Mouse (Mus musculus) heart, embryonic 13.5 days (tissue): Measurements from ENCODE around the gene Lcn6. TPM values are rescaled to one million over a fixed set of nuclear protein-coding genes. Genes with fewer than 3 reads are reported as not detected.
"Not testable (repeated sequence)": the region's sequence is repeated elsewhere in the genome, so short reads cannot be mapped to it uniquely, and the experiment has no call there.

ENCODE experiments used
- ATAC-seq: fragments of 200-750 bp; cut with Nextera tagmentation; 2 replicates; pipeline ENCODE4 v1.8.0; 2017; ENCODE audit warnings: moderate TSS enrichment; ENCODE audit not compliant: insufficient number of reproducible peaks, low FRiP score, low TSS enrichment; ENCODE audit errors: extremely low read depth
- H3K27ac ChIP-seq: fragments of 300-500 bp; sonication (generic); replicated peaks from 2 replicates; pipeline ENCODE4 v1.5.1; 2015; ENCODE audit warnings: moderate library complexity, mild to moderate bottlenecking, inconsistent platforms
- H3K27me3 ChIP-seq: fragments of 300-500 bp; sonication (generic); replicated peaks from 2 replicates; pipeline ENCODE4 v1.6.1; 2015; ENCODE audit warnings: mild to moderate bottlenecking, inconsistent platforms
- H3K36me3 ChIP-seq: fragments of 300-500 bp; sonication (generic); 2 replicates; pipeline ENCODE4 v1.6.1; 2015; ENCODE audit warnings: mild to moderate bottlenecking, inconsistent platforms
- H3K4me1 ChIP-seq: fragments of 300-500 bp; sonication (generic); 2 replicates; pipeline ENCODE4 v1.6.1; 2015; ENCODE audit warnings: inconsistent platforms
- H3K4me2 ChIP-seq: fragments of 300-500 bp; sonication (generic); 2 replicates; pipeline ENCODE4 v1.6.1; 2015; ENCODE audit warnings: inconsistent platforms, mild to moderate bottlenecking, moderate library complexity
- H3K4me3 ChIP-seq: fragments of 300-500 bp; sonication (generic); 2 replicates; pipeline ENCODE4 v1.5.1; 2015; ENCODE audit warnings: moderate library complexity, mild to moderate bottlenecking, inconsistent platforms
- H3K9ac ChIP-seq: fragments of 300-500 bp; sonication (generic); 2 replicates; pipeline ENCODE4 v1.6.1; 2015; ENCODE audit warnings: inconsistent platforms, mild to moderate bottlenecking, moderate library complexity
- H3K9me3 ChIP-seq: fragments of 300-500 bp; sonication (generic); 2 replicates; pipeline ENCODE4 v1.6.1; 2016; ENCODE audit warnings: inconsistent platforms
- WGBS: fragments of 180-500 bp; shearing (Covaris S2); methylation state at CpG from one replicate; pipeline ENCODE4 v1.1.7; 2015; ENCODE audit warnings: mixed read lengths; 5-methylcytosine and 5-hydroxymethylcytosine counted together
- polyA plus RNA-seq: library from polyadenylated mRNA; unstranded; fragments of >200 nt; fragmentation: Nextera tagmentation; extraction: Ambion mirVana; gene quantifications from 2 replicates; pipeline ENCODE4 v1.2.1, GENCODE M21; 2015

The Lcn6 gene
- polyA plus RNA-seq, 1 experiment from 2014 or later = not detected

DNA sequence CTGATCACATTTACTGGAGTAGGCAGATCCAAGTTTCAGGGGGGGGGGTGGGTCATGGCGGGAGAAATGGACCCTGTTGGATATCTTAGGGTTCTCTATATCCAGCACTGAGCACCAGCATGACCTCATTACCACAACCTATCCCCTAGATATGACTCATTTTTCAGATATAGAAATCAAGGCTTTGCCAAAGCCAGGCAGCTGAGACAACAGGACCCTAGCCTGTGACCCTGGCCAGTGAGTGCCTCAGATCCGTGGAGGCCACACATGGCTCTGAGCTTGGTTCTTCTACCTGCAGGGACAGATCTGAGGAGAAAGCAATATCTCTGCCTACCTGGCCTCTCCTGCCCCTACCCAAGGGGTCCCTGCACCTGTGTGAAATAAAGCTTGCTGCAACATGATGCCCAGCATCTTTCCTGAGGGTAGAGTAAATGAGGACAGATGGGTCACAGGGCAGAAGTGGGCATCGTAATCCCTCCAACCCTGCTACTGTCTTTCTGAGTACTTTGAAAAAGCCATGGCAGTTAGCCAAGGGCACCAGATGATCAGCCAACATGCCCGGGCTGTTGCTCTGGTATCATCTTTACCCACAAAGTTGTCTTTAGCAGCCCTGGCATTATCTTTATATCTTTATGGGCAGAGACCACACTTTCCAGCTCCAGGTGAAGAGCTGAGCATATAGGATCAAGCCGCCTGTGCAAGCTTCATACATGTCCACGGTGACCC is 15.2 kb upstream of the Lcn6 start:
- H3K4me1 ChIP-seq = no peaks in the 10 kb centered on the region
- H3K27me3 ChIP-seq = no peaks in the 10 kb centered on the region
- no peak overlapping the region for H3K4me3 ChIP-seq
- H3K27ac ChIP-seq = no peak overlapping the region
- H3K36me3 ChIP-seq = no peaks in the 10 kb centered on the region
- H3K9ac ChIP-seq = no peak overlapping the region
- H3K4me2 ChIP-seq = no peak overlapping the region
- ATAC-seq = no peak
- WGBS = 72% methylated on average over 6 of the region's 6 CpGs
- no peaks in the 10 kb centered on the region for H3K9me3 ChIP-seq

DNA sequence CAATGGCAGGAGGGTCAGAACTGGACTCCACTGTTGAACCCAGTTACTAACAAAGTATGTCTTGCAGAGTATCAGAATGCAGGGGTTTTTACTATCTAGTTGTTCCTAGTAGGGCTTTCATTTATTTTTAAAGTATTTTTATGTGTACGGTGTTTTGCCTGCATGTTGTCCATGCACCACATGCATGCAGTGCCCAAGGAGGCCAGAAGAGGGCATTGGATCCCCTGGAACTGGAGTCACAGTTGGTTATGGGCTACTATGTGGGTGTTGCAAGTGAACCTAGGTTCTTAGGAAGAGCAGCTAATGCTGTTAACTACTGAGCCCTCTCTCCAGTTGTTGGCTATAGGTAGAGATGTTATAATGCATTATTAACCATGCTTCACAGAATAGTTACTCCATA is 13.1 kb upstream of the Lcn6 start:
- no peaks in the 10 kb centered on the region for H3K4me1 ChIP-seq
- no peak for ATAC-seq
- 68% methylated on average over 1 of the region's 1 CpGs for WGBS
- H3K4me3 ChIP-seq = no peak overlapping the region
- no peaks in the 10 kb centered on the region for H3K36me3 ChIP-seq
- no peak overlapping the region for H3K27ac ChIP-seq
- H3K27me3 ChIP-seq = peaks cover 5% of the 10 kb centered on the region; the same call in 1 of the 2 replicates
- no peak overlapping the region for H3K9ac ChIP-seq
- no peak overlapping the region for H3K4me2 ChIP-seq
- H3K9me3 ChIP-seq = no peaks in the 10 kb centered on the region

DNA sequence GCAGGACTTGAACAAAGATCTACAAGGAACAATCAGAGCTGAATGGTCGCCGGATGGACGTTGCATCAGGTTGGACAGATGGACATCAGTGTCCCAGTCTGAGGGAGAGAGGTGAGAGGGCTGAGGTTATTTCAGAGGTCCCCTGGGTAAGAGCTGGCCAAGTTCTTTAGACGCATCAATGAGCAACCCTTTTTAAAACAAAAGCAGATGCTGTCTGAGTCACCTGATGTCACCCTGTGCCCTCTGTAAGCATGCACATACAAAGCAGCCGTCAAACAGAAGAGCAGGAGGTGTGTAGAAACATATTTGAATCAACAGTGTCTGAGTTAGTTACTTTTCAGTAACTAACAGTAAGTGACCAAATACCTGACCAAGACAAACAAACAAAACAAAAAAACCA is 12.5 kb upstream of the Lcn6 start:
- Histone ChIP-seq H3K9me3 (no peaks in the 10 kb centered on the region), H3K27me3 (peaks cover 5% of the 10 kb centered on the region; the same call in 1 of the 2 replicates), H3K4me1 (no peaks in the 10 kb centered on the region), H3K4me2 (no peak overlapping the region), H3K27ac (no peak overlapping the region), H3K36me3 (no peaks in the 10 kb centered on the region), H3K9ac (no peak overlapping the region), H3K4me3 (no peak overlapping the region)
- no peak for ATAC-seq
- WGBS = 76% methylated on average over 5 of the region's 5 CpGs

DNA sequence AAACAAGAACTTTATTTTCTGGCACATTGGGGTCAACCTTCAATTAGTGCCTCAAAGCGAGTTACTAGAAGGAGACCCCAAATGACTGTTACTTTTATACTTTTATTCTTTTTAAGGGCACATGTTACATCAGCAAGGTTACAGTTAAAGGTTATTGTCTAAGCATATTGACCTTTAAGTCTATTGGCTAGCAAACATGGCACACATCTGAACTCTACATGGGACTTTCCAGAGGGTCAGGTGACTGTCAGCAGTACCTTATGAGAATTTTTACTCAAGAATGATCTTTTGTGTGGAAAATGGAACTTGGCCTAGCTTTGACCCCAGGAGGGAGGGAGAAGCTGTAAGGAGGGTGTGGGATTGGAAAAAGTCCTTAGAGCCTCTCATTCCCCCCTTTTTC is 10.1 kb upstream of the Lcn6 start:
- WGBS = 53% methylated on average over 1 of the region's 1 CpGs
- Histone ChIP-seq H3K4me3 (no peak overlapping the region), H3K36me3 (no peaks in the 10 kb centered on the region), H3K9me3 (no peaks in the 10 kb centered on the region), H3K27me3 (peaks cover 5% of the 10 kb centered on the region; the same call in 1 of the 2 replicates), H3K4me1 (no peaks in the 10 kb centered on the region), H3K27ac (no peak overlapping the region), H3K9ac (no peak overlapping the region), H3K4me2 (no peak overlapping the region)
- no peak for ATAC-seq

DNA sequence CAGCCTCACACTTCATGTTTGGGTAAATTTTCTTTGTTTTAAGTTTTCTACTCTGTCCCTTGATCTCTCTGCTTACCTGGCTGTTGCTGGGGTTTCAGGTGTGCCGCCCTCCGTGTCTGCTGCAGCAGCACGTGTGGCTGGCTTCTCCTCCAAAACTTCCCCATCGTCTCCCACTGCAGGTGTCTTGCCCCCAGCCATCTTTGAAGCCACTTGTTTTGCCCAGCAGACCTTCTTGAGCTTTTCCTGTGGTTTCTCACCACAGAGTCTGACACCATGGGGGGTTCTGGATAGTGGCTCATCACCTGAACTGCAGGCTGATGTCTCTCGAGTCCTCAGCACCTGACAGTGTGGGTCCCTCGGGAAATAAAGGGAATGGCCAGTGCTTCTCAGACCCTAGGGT is 3.0 kb downstream of the Lcn6 start:
- Histone ChIP-seq H3K4me3 (no peak overlapping the region), H3K9ac (no peak overlapping the region), H3K27ac (no peak overlapping the region), H3K4me1 (no peaks in the 10 kb centered on the region), H3K27me3 (peaks cover 10% of the 10 kb centered on the region; the same call in 1 of the 2 replicates), H3K36me3 (no peaks in the 10 kb centered on the region), H3K9me3 (no peaks in the 10 kb centered on the region), H3K4me2 (no peak overlapping the region)
- ATAC-seq = no peak
- 68% methylated on average over 6 of the region's 6 CpGs for WGBS

DNA sequence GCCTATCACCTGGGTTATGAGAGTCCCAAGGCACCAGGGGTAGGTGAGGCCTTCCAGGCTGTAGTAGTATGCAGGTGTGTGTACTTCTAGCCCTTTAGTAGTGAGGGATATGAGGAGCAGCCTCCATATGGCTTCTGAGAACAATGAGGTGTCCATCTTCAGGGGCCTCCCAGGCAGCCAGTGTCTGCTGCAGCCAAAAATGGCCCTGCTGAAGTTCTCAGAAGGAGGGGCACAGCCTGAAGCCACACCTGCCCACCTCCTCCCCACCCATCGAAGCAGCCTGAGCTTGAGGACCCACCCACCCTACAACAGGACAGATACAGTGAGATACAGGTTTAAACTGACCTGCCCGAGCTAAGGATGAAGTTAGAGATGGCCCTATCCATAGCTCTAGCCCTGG is 5.8 kb downstream of the Lcn6 start, which contains the start of gene Lcn10:
Gene Lcn10, plus strand, starts transcription at position 301 of the 400 bp plus-strand sequence.
- H3K4me1 ChIP-seq = no peaks in the 10 kb centered on the region
- no peaks in the 10 kb centered on the region for H3K36me3 ChIP-seq
- H3K27ac ChIP-seq = no peak within 1 kb of the TSS
- WGBS = 50% methylated on average over 2 of the region's 2 CpGs
- H3K27me3 ChIP-seq = peaks cover 10% of the 10 kb centered on the region; the same call in 1 of the 2 replicates
- no peak for ATAC-seq
- no peaks in the 10 kb centered on the region for H3K9me3 ChIP-seq
- H3K4me3 ChIP-seq = no peak within 1 kb of the TSS
- no peak within 1 kb of the TSS for H3K9ac ChIP-seq
- H3K4me2 ChIP-seq = no peak within 1 kb of the TSS

DNA sequence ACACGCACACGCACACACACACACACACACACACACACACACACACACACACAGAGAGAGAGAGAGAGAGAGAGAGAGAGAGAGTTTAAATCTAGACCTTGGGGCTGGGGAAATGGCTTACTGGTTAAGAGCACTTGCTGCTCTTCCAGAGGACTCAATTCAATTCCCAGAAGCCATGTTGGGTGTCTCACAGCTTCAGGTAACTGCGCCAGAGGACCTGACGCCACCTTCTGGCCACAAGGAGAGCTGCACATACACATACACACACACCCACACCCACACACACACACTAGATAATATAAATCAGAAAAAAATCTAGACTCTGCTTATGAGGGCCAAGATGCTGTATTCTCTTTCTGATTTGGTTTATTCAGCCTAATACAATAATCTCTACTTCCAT is 10.4 kb downstream of the Lcn6 start:
- Histone ChIP-seq H3K9me3 (no peaks in the 10 kb centered on the region), H3K36me3 (no peaks in the 10 kb centered on the region), H3K27ac (no peak overlapping the region), H3K27me3 (no peaks in the 10 kb centered on the region; the same call in 1 of the 2 replicates), H3K9ac (no peak overlapping the region), H3K4me3 (no peak overlapping the region), H3K4me2 (no peak overlapping the region), H3K4me1 (no peaks in the 10 kb centered on the region)
- 44% methylated on average over 3 of the region's 4 CpGs for WGBS
- ATAC-seq = no peak

DNA sequence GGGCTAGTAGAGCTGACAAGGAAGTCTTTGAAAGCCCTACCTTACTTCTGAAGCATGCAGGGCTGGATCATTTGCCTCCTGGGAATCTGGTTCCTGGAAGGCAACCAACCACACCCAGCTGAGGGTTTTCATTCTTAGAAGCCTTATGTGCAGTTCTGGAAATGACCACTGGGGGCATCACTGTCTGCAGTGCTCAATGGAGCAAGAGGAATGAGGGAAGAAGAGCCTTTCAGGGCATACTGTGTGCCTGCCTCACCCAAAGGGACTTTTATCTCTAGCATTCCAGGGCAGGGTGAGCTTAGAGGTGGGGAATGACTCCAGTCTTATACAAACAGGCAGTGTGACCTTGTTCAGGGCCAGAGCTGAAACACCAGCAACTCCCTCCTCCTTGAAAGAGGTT is 18.0 kb downstream of the Lcn6 start:
- no peak overlapping the region for H3K9ac ChIP-seq
- H3K4me2 ChIP-seq = no peak overlapping the region
- ATAC-seq = no peak
- no peak overlapping the region for H3K27ac ChIP-seq
- no peaks in the 10 kb centered on the region for H3K9me3 ChIP-seq
- H3K36me3 ChIP-seq = no peaks in the 10 kb centered on the region
- H3K27me3 ChIP-seq = peaks cover 6% of the 10 kb centered on the region; the same call in 1 of the 2 replicates
- no peak overlapping the region for H3K4me3 ChIP-seq
- no peaks in the 10 kb centered on the region for H3K4me1 ChIP-seq

DNA sequence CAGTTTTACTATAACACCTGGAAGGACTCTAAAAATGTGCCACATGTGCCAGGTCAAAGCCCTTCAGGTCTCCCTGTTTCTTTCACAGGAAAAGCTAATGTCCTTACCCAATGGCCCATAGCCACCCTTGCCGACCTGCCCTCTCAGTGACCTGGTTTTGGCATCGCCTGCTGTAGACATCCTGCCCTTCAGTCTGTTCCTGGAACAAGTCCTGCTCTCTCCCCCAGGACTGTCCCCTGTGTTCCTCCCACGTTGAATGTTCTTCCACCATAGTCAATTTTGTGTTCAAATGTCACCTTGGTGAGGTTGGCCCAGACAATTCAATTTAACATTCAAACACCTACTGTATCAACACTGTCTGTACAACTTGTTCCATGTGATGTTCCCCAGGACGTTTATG is 20.4 kb downstream of the Lcn6 start:
- Histone ChIP-seq H3K4me1 (no peaks in the 10 kb centered on the region), H3K27ac (no peak overlapping the region), H3K27me3 (0 out of 2 replicates have a peak, but pooled peaks cover 6% of the 10 kb centered on the region), H3K4me2 (no peak overlapping the region), H3K9me3 (no peaks in the 10 kb centered on the region), H3K36me3 (no peaks in the 10 kb centered on the region), H3K4me3 (no peak overlapping the region), H3K9ac (no peak overlapping the region)
- WGBS = 43% methylated on average over 4 of the region's 4 CpGs
- no peak for ATAC-seq

DNA sequence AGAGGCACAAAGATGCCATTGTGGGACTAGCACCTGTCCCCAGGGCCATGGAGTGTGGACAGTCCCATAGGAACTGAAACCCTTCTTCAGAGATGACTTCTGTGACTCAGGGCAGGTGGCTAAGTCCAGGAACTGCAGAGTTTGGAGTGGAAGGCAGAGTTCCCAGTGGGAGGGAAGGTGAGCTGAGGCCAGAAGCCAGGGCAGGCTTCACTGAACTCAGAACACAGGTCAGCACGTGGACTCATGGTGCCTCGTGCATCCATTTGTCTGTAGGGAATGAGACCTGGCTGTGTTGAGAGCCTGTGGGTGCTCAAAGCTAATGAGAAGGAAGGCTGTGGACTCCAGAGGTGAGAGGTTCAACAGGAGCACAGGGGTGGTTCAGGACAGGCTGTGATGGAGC is 22.1 kb downstream of the Lcn6 start:
- 0 out of 2 replicates have a peak, but pooled peaks cover under 1% of the 10 kb centered on the region for H3K4me1 ChIP-seq
- ATAC-seq = no peak
- no peak overlapping the region for H3K4me2 ChIP-seq
- H3K9me3 ChIP-seq = no peaks in the 10 kb centered on the region
- H3K4me3 ChIP-seq = no peak overlapping the region
- no peak overlapping the region for H3K27ac ChIP-seq
- H3K27me3 ChIP-seq = no peaks in the 10 kb centered on the region
- no peaks in the 10 kb centered on the region for H3K36me3 ChIP-seq
- 75% methylated on average over 2 of the region's 2 CpGs for WGBS
- H3K9ac ChIP-seq = no peak overlapping the region

DNA sequence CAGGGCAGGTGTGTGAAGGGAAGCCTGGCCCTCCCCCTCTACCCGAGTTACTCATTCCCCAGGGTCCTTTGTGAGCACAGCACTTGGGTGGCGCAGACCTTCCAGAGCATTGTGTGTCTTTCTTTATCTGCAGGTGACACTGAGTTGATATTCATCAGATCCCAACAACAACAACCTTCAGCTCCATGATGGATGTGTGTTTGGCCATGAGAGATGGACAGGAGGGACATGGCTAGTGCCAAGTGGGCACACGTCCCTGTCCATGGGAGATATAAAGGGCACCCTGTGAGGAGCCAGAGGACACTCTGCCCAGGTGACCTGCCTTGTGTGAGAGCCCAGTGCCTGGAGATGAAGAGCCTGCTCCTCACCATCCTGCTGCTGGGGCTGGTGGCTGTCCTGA is 23.2 kb downstream of the Lcn6 start, which contains the start of gene Obp2a:
Gene Obp2a, plus strand, starts transcription at position 301 of the 400 bp plus-strand sequence.
- H3K4me3 ChIP-seq, H3K4me2 ChIP-seq, H3K27me3 ChIP-seq, H3K9ac ChIP-seq, H3K4me1 ChIP-seq, H3K9me3 ChIP-seq, H3K27ac ChIP-seq, ATAC-seq, H3K36me3 ChIP-seq: not testable (repeated sequence)
- 67% methylated on average over 3 of the region's 3 CpGs for WGBS

DNA sequence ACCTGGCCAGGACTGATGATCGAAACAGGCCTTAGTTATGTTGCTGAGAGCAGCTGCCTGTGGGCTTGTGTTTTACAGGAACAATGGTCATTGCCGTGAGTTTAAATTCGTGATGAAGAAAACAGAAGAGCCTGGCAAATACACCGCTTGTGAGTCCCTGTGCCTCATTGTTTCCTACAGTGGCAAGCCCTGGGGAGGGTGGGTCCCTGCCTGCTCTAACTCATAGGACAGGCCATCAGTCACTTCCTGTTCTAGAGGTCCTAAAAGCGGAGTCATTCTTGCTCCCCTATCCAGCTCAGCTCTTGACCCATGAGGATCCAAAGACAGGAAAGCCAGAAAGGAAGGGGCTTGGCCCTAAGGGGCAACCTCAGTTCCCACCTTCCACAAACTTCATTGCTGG is 24.4 kb downstream of the Lcn6 start:
- no peaks in the 10 kb centered on the region for H3K27me3 ChIP-seq
- H3K36me3 ChIP-seq = no peaks in the 10 kb centered on the region
- 67% methylated on average over 5 of the region's 5 CpGs for WGBS
- H3K9ac ChIP-seq = no peak overlapping the region
- no peaks in the 10 kb centered on the region for H3K9me3 ChIP-seq
- H3K27ac ChIP-seq = no peak overlapping the region
- H3K4me2 ChIP-seq = no peak overlapping the region
- H3K4me3 ChIP-seq = no peak overlapping the region
- 0 out of 2 replicates have a peak, but pooled peaks cover 5% of the 10 kb centered on the region for H3K4me1 ChIP-seq
- ATAC-seq = no peak
